Mouse (Mus musculus): ENCODE results near the gene Ttc39b. TPM values are rescaled to one million over a fixed set of nuclear protein-coding genes. Genes with fewer than 3 reads are reported as not detected.

Ttc39b gene
- polyA plus RNA-seq, 1 experiment from 2014 or later = 2.6 TPM

DNA sequence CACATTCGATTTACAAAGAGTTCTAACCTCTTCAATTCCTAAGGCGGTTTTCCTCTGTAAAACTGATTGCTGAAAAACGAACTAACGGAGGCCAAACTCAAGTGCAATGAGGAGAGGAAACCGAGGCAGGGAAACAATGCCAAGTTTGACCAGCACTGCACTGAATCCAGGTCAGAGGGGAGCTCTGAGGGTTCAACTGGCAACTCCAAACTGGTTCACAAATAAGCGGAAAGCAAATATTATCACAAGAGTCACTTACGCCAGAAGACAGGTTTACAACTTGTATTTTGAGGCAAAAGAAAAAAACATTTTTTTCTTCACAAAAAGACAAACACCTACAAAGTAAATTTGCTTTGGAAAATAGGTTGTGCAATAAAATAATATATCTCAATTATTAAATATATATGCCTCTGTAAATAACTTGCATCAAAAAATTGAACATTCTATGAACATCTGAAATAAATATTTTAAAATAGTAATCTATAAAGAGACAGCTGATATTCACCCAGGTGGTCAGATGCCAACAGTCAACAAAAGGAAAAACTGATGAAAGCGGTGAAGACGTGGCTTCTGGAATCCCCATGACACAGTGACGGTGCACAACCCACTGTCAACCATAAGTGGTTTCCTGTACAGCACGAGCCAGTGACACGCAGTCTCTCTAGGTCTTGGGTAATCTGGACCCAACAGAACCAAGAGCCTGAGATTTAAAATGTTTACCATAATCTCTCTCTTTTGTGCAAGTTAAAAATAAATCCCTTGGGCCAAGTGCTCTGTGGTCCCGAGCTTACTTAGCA is 103.1 kb downstream of the Ttc39b start:
- no peak overlapping the region for H3K4me3 ChIP-seq (ENCODE audit: low read depth, low read length)
- 88% methylated on average over 13 of the region's 13 CpGs for WGBS
- H3K9ac ChIP-seq (ENCODE audit: low read length) = no peak overlapping the region
- no peak overlapping the region for H3K27ac ChIP-seq (ENCODE audit: low read depth, low read length)
- H3K4me2 ChIP-seq (ENCODE audit: low read depth) = no peak overlapping the region
- no peak for DNase-seq (ENCODE audit: low spot score)
- H3K9me3 ChIP-seq (ENCODE audit: control insufficient read depth, low read length) = no peaks in the 10 kb centered on the region
- H3K36me3 ChIP-seq (ENCODE audit: control insufficient read depth, insufficient read depth, low read length) = no peaks in the 10 kb centered on the region
- ATAC-seq (ENCODE audit: insufficient read depth, low FRiP score, low TSS enrichment) = no peak
- H3K27me3 ChIP-seq (ENCODE audit: control insufficient read depth, insufficient read depth, low read length) = no peaks in the 10 kb centered on the region
- no peaks in the 10 kb centered on the region for H3K4me1 ChIP-seq (ENCODE audit: control insufficient read depth, insufficient read depth, low read length)

DNA sequence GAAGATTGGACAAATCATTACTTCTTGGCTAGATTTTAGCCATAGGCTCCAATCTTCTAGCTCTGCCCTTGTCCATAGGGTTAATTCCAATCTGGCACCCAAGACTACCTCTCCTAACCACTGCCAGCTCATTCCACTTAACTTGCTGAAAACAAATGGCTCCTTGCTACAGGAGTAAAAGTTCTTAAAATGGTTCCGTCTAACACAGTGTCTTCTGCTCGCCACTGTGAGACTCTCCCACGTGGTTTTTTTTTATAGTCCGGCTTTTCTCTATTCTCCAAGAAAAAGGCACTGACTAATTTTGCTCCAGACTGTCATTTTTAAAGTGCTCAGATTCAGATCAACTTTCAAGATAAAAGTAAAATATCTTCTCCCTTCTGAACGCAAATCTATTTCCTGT is 104.8 kb downstream of the Ttc39b start:
- WGBS = 87% methylated on average over 5 of the region's 5 CpGs
- ATAC-seq (ENCODE audit: insufficient read depth, low FRiP score, low TSS enrichment) = no peak

DNA sequence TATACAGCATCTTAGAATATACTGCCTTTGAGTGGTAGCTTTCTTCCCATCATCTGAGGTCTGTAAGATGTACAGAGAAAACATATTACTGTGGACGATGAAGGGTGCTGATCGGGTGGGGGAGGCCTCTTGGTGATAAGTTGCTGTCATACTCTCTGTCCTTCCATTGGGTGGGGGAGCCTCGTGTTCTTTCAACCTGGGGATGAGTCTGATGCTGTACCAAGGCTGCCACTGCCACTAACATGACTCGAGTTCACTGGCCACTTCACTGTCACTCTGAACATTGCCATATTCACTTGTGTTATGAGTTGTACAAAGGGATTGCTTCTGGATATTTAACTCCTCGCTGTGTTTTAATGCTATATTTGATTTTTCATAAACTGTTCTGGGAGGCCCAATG is 106.9 kb downstream of the Ttc39b start:
- Histone ChIP-seq H3K27me3 (ENCODE audit: control insufficient read depth, insufficient read depth, low read length) (no peaks in the 10 kb centered on the region), H3K4me3 (ENCODE audit: low read depth, low read length) (no peak overlapping the region), H3K27ac (ENCODE audit: low read depth, low read length) (no peak overlapping the region), H3K36me3 (ENCODE audit: control insufficient read depth, insufficient read depth, low read length) (no peaks in the 10 kb centered on the region), H3K9ac (ENCODE audit: low read length) (no peak overlapping the region), H3K9me3 (ENCODE audit: control insufficient read depth, low read length) (no peaks in the 10 kb centered on the region), H3K4me1 (ENCODE audit: control insufficient read depth, insufficient read depth, low read length) (no peaks in the 10 kb centered on the region), H3K4me2 (ENCODE audit: low read depth) (no peak overlapping the region)
- 90% methylated on average over 5 of the region's 5 CpGs for WGBS
- no peak for ATAC-seq (ENCODE audit: insufficient read depth, low FRiP score, low TSS enrichment)
- no peak for DNase-seq (ENCODE audit: low spot score)

More for the DNA sequence above, 104.8 kb downstream of the Ttc39b start:
- H3K36me3 ChIP-seq (ENCODE audit: control insufficient read depth, insufficient read depth, low read length) = no peaks in the 10 kb centered on the region
- no peak overlapping the region for H3K4me3 ChIP-seq (ENCODE audit: low read depth, low read length)
- H3K9ac ChIP-seq (ENCODE audit: low read length) = no peak overlapping the region
- no peaks in the 10 kb centered on the region for H3K9me3 ChIP-seq (ENCODE audit: control insufficient read depth, low read length)
- no peaks in the 10 kb centered on the region for H3K27me3 ChIP-seq (ENCODE audit: control insufficient read depth, insufficient read depth, low read length)
- no peaks in the 10 kb centered on the region for H3K4me1 ChIP-seq (ENCODE audit: control insufficient read depth, insufficient read depth, low read length)
- DNase-seq (ENCODE audit: low spot score) = no peak
- no peak overlapping the region for H3K4me2 ChIP-seq (ENCODE audit: low read depth)
- no peak overlapping the region for H3K27ac ChIP-seq (ENCODE audit: low read depth, low read length)

DNA sequence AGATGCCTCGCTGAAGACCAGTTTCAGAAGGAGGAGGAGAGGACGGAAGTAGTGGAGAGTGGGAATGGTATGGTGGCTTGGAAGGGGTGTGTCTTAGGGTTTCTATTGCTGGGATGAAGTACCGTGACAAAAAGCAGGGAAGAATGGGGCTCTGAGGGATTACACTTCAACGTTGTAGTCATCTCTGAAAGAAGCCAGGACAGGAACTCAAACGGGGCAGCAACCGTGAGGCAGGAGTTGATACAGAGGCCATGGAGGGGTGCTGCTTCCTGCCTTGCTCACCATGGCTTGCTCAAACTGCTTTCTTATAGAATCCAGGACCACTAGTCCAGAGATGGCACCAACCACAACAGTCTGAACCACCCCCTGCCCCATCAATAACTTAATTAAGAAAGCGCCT is 107.7 kb downstream of the Ttc39b start:
- no peak overlapping the region for H3K4me2 ChIP-seq (ENCODE audit: low read depth)
- H3K27ac ChIP-seq (ENCODE audit: low read depth, low read length) = no peak overlapping the region
- DNase-seq (ENCODE audit: low spot score) (no peak), ATAC-seq (ENCODE audit: insufficient read depth, low FRiP score, low TSS enrichment) (no peak)
- H3K9me3 ChIP-seq (ENCODE audit: control insufficient read depth, low read length) = no peaks in the 10 kb centered on the region
- no peaks in the 10 kb centered on the region for H3K27me3 ChIP-seq (ENCODE audit: control insufficient read depth, insufficient read depth, low read length)
- 80% methylated on average over 7 of the region's 7 CpGs for WGBS
- H3K4me1 ChIP-seq (ENCODE audit: control insufficient read depth, insufficient read depth, low read length) = no peaks in the 10 kb centered on the region
- no peaks in the 10 kb centered on the region for H3K36me3 ChIP-seq (ENCODE audit: control insufficient read depth, insufficient read depth, low read length)
- no peak overlapping the region for H3K9ac ChIP-seq (ENCODE audit: low read length)
- no peak overlapping the region for H3K4me3 ChIP-seq (ENCODE audit: low read depth, low read length)

DNA sequence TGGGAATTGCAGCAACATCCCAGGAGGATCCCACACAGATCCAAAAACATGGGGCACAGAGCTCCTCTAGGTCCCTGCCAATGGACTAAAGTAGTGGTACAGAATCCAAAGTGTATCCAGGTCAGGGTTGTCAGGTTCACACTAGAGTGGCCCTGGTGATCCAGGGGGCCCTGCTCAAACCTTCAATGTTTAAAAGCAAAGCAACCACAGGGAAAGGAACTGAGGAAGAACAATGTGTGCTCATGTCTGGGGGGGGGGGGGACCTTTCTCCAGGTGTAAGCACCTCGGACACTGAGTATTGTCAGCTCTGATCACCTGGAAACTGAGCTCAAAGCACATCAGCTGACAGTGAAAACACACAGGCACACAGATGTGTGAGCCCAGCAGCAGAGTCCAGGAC is 108.3 kb downstream of the Ttc39b start:
- Histone ChIP-seq H3K4me2 (ENCODE audit: low read depth) (no peak overlapping the region), H3K36me3 (ENCODE audit: control insufficient read depth, insufficient read depth, low read length) (no peaks in the 10 kb centered on the region), H3K27me3 (ENCODE audit: control insufficient read depth, insufficient read depth, low read length) (no peaks in the 10 kb centered on the region), H3K9ac (ENCODE audit: low read length) (no peak overlapping the region), H3K27ac (ENCODE audit: low read depth, low read length) (no peak overlapping the region), H3K4me3 (ENCODE audit: low read depth, low read length) (no peak overlapping the region), H3K9me3 (ENCODE audit: control insufficient read depth, low read length) (no peaks in the 10 kb centered on the region), H3K4me1 (ENCODE audit: control insufficient read depth, insufficient read depth, low read length) (no peaks in the 10 kb centered on the region)
- 73% methylated on average over 1 of the region's 1 CpGs for WGBS
- ATAC-seq (ENCODE audit: insufficient read depth, low FRiP score, low TSS enrichment) = no peak
- DNase-seq (ENCODE audit: low spot score) = no peak

DNA sequence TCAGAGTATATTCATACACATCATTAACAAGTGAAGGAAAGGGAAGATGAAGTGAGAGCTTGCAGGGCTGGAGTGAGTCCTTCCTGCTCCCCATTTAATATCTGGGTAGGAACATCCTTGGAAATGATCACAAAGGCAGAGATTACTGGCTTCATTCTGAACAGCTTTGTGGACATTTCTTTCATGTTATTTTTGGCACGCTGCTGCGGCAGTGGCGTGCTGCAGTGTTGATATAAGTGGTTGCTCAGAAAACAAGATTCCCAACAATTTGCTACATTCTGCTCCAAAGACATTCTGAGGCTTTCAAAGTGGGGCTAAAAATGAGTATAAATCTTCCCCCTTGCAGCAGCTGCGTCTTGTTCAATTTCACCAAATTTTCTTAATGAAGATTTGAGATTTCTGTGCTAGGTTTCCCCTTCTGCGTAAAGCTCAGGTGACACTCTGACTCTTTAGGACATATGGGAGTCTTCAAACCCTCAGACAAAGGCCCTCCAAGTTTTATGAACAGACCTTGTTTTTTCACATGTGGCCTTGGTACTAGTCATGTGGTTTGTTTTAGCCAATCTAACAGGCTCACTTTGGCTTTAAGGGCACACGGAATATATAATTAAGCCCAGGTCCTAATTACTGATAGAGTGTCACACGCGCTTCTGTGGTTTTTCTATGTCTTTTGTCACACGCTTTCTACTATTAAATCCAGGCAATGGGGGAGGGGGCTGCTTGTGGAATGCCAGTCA is 109.1 kb downstream of the Ttc39b start:
- Histone ChIP-seq H3K27me3 (ENCODE audit: control insufficient read depth, insufficient read depth, low read length) (no peaks in the 10 kb centered on the region), H3K4me1 (ENCODE audit: control insufficient read depth, insufficient read depth, low read length) (no peaks in the 10 kb centered on the region), H3K4me3 (ENCODE audit: low read depth, low read length) (no peak overlapping the region), H3K4me2 (ENCODE audit: low read depth) (no peak overlapping the region), H3K9me3 (ENCODE audit: control insufficient read depth, low read length) (no peaks in the 10 kb centered on the region), H3K9ac (ENCODE audit: low read length) (no peak overlapping the region), H3K27ac (ENCODE audit: low read depth, low read length) (no peak overlapping the region), H3K36me3 (ENCODE audit: control insufficient read depth, insufficient read depth, low read length) (no peaks in the 10 kb centered on the region)
- DNase-seq (ENCODE audit: low spot score) (no peak), ATAC-seq (ENCODE audit: insufficient read depth, low FRiP score, low TSS enrichment) (no peak)
- 70% methylated on average over 9 of the region's 9 CpGs for WGBS

DNA sequence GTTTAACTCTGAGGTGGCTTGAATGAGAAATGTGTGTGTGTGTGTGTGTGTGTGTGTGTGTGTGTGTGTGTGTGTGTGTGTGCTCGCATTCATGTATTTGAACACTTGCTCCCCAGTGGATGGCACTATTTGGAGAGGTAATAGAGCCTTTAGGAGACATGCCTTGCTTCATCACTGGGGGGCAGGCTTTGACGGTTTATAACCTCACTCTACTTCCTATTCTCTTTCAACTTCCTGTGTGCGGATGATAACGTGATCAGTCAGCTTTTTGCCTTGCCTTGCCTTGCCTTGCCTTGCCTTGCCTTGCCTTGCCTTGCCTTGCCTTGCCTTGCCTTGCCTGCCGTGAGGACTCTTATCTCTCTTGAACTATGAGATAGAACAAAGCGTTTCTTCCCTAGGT is 110.3 kb downstream of the Ttc39b start:
- no peaks in the 10 kb centered on the region for H3K27me3 ChIP-seq (ENCODE audit: control insufficient read depth, insufficient read depth, low read length)
- WGBS = 84% methylated on average over 5 of the region's 6 CpGs
- H3K9me3 ChIP-seq (ENCODE audit: control insufficient read depth, low read length) = no peaks in the 10 kb centered on the region
- H3K4me1 ChIP-seq (ENCODE audit: control insufficient read depth, insufficient read depth, low read length) = no peaks in the 10 kb centered on the region
- H3K4me2 ChIP-seq (ENCODE audit: low read depth) = no peak overlapping the region
- DNase-seq (ENCODE audit: low spot score) (no peak), ATAC-seq (ENCODE audit: insufficient read depth, low FRiP score, low TSS enrichment) (no peak)
- no peak overlapping the region for H3K4me3 ChIP-seq (ENCODE audit: low read depth, low read length)
- no peaks in the 10 kb centered on the region for H3K36me3 ChIP-seq (ENCODE audit: control insufficient read depth, insufficient read depth, low read length)
- H3K9ac ChIP-seq (ENCODE audit: low read length) = no peak overlapping the region
- no peak overlapping the region for H3K27ac ChIP-seq (ENCODE audit: low read depth, low read length)

DNA sequence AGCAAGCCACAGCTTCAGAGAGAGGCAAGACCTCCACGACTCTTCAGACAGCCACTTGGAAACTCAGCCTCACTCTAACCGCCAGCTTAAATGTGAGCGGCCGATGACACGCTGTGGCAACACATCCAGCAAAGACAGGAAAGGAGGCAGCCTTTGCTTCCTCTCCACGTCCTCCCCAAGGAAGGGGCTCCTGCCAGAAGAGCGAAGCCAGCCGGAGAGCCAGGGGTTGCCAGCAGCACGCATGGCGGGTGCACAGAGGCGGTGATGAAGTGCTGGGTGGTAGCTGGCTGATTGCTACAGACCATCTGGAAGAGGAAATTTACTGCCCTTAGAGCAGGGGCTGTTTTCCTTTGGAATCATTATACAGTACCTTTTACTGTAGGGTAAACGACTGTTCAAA is 112.3 kb downstream of the Ttc39b start:
- Histone ChIP-seq H3K27me3 (ENCODE audit: control insufficient read depth, insufficient read depth, low read length) (no peaks in the 10 kb centered on the region), H3K4me2 (ENCODE audit: low read depth) (no peak overlapping the region), H3K27ac (ENCODE audit: low read depth, low read length) (no peak overlapping the region), H3K4me3 (ENCODE audit: low read depth, low read length) (no peak overlapping the region), H3K9me3 (ENCODE audit: control insufficient read depth, low read length) (no peaks in the 10 kb centered on the region), H3K4me1 (ENCODE audit: control insufficient read depth, insufficient read depth, low read length) (no peaks in the 10 kb centered on the region), H3K9ac (ENCODE audit: low read length) (no peak overlapping the region), H3K36me3 (ENCODE audit: control insufficient read depth, insufficient read depth, low read length) (no peaks in the 10 kb centered on the region)
- WGBS = 55% methylated on average over 12 of the region's 12 CpGs
- ATAC-seq (ENCODE audit: insufficient read depth, low FRiP score, low TSS enrichment) (no peak), DNase-seq (ENCODE audit: low spot score) (peak; percentile 12)

DNA sequence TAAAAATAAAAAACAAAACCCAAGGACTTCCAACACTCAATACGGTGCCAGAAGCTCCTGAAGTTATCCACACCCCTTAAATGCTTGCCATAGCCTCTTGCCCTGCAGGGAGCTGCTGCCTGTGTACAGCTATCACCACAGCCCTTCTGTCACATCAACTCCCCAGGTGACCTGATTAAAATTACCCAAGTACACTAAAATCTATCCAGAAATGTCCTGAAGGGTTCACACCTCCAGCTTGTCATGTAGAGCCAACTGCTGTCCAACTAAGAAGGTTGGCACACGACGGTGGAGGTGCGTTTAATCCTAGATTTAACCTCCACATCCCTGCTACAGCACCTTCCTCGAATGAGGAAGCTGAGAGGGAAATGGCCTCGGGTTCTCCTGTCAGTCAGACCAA is 113.6 kb downstream of the Ttc39b start:
- DNase-seq (ENCODE audit: low spot score) = no peak
- Histone ChIP-seq H3K4me2 (ENCODE audit: low read depth) (no peak overlapping the region), H3K4me3 (ENCODE audit: low read depth, low read length) (no peak overlapping the region), H3K36me3 (ENCODE audit: control insufficient read depth, insufficient read depth, low read length) (no peaks in the 10 kb centered on the region), H3K9me3 (ENCODE audit: control insufficient read depth, low read length) (no peaks in the 10 kb centered on the region), H3K9ac (ENCODE audit: low read length) (no peak overlapping the region), H3K27ac (ENCODE audit: low read depth, low read length) (no peak overlapping the region), H3K4me1 (ENCODE audit: control insufficient read depth, insufficient read depth, low read length) (peaks cover 2% of the 10 kb centered on the region; the same call in 1 of the 2 replicates), H3K27me3 (ENCODE audit: control insufficient read depth, insufficient read depth, low read length) (no peaks in the 10 kb centered on the region)
- no peak for ATAC-seq (ENCODE audit: insufficient read depth, low FRiP score, low TSS enrichment)
- 88% methylated on average over 6 of the region's 6 CpGs for WGBS
